Mouse (Mus musculus): ENCODE measurements at regions not wholly inside any gene's neighbourhood (a gene's known extent, or its start where the extent isn't known, plus 50 kb on each side); places are given as distances from the start of the nearest gene placed in this dataset.

- no peaks in the 10 kb centered on the region for H3K4me1 ChIP-seq (ENCODE audit: control insufficient read depth, insufficient read depth, low read length)
- WGBS = 85% methylated on average over 4 of the region's 4 CpGs
- TF ChIP-seq CTCF (IDR thresholded peaks at IDR 0.05; ENCODE audit: insufficient read depth, low read depth, low read length) (no peak), POLR2A (IDR thresholded peaks at IDR 0.05; ENCODE audit: insufficient read depth, low read depth, low read length) (no peak)
- no peak overlapping the region for H3K27ac ChIP-seq (ENCODE audit: insufficient read depth, low read depth, low read length)
- H3K4me3 ChIP-seq (ENCODE audit: insufficient read depth, low read depth, low read length) = no peak overlapping the region
Measured at GRCm38 (mm10) chr5:111789904-111790303, 56.2 kb downstream of the Gm26897 start.

- WGBS = 98% methylated on average over 9 of the region's 9 CpGs
- H3K4me3 ChIP-seq (ENCODE audit: insufficient read depth, low read depth, low read length) = no peak overlapping the region
- H3K27ac ChIP-seq (ENCODE audit: insufficient read depth, low read depth, low read length) = no peak overlapping the region
- TF ChIP-seq POLR2A (IDR thresholded peaks at IDR 0.05; ENCODE audit: insufficient read depth, low read depth, low read length) (no peak), CTCF (IDR thresholded peaks at IDR 0.05; ENCODE audit: insufficient read depth, low read depth, low read length) (no peak)
- H3K4me1 ChIP-seq (ENCODE audit: control insufficient read depth, insufficient read depth, low read length) = no peaks in the 10 kb centered on the region
Measured at GRCm38 (mm10) chr5:111790527-111790926, 56.8 kb downstream of the Gm26897 start.

DNA sequence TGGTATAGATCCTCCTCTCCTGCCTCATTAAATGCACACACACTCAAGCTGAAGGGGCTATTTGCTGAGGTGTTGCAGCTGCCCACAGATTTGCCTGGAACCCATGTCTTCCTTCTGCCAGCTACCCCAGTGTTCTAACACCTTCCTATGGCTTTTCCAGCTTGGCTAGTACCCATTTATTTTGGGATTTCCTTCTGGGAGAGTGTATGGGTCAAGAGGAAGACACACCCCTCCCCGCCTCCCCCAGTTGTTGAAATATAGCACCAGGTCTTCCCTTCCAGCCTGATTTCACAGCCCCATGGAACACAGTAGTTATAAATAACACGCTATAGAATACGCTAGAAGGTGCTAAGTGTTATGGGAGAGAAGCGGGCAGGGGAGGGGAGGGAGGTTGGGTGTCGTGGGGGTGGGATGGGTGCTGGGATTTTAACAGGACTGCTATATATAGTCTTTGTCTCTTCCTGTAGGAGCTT is 57.4 kb downstream of the Gm26897 start:
- no peak for TF ChIP-seq POLR2A (IDR thresholded peaks at IDR 0.05; ENCODE audit: insufficient read depth, low read depth, low read length)
- no peak for TF ChIP-seq CTCF (IDR thresholded peaks at IDR 0.05; ENCODE audit: insufficient read depth, low read depth, low read length)
- Histone ChIP-seq H3K4me1 (ENCODE audit: control insufficient read depth, insufficient read depth, low read length) (no peaks in the 10 kb centered on the region), H3K4me3 (ENCODE audit: insufficient read depth, low read depth, low read length) (no peak overlapping the region), H3K27ac (ENCODE audit: insufficient read depth, low read depth, low read length) (no peak overlapping the region)
- 62% methylated on average over 5 of the region's 5 CpGs for WGBS

GRCm38 (mm10) chr5:111792746-111793145 is 59.0 kb downstream of the Gm26897 start:
- WGBS = 90% methylated on average over 14 of the region's 14 CpGs

DNA sequence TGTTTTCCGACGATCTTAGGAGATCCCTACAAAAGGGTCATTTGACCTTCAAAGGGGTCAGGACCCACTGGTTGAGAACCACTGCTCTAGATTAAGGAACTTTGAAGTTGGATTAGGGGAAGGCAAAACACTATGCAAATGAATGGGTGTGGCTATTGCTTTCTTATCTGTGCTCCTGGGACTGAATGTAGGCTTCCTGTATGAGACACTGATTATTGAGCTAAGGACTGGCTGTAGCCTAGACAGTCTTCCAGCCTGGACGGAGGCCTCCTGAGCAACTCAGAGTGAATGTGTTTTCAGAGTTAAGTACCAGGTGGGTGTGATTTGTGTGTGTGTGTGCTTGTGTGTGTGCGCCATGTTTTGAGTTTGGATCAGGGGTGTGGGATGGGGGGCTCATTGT is 59.5 kb downstream of the Gm26897 start:
- Histone ChIP-seq H3K27ac (ENCODE audit: insufficient read depth, low read depth, low read length) (no peak overlapping the region), H3K4me1 (ENCODE audit: control insufficient read depth, insufficient read depth, low read length) (no peaks in the 10 kb centered on the region), H3K4me3 (ENCODE audit: insufficient read depth, low read depth, low read length) (no peak overlapping the region)
- TF ChIP-seq CTCF (IDR thresholded peaks at IDR 0.05; ENCODE audit: insufficient read depth, low read depth, low read length) = no peak
- TF ChIP-seq POLR2A (IDR thresholded peaks at IDR 0.05; ENCODE audit: insufficient read depth, low read depth, low read length) = no peak
- WGBS = 95% methylated on average over 4 of the region's 4 CpGs

More at GRCm38 (mm10) chr5:111792746-111793145, 59.0 kb downstream of the Gm26897 start:
- no peak for TF ChIP-seq CTCF (IDR thresholded peaks at IDR 0.05; ENCODE audit: insufficient read depth, low read depth, low read length)
- TF ChIP-seq POLR2A (IDR thresholded peaks at IDR 0.05; ENCODE audit: insufficient read depth, low read depth, low read length) = no peak
- no peak overlapping the region for H3K27ac ChIP-seq (ENCODE audit: insufficient read depth, low read depth, low read length)
- H3K4me3 ChIP-seq (ENCODE audit: insufficient read depth, low read depth, low read length) = no peak overlapping the region
- H3K4me1 ChIP-seq (ENCODE audit: control insufficient read depth, insufficient read depth, low read length) = no peaks in the 10 kb centered on the region

GRCm38 (mm10) chr5:111796889-111797288 is 63.2 kb downstream of the Gm26897 start:
- Histone ChIP-seq H3K4me3 (ENCODE audit: insufficient read depth, low read depth, low read length) (no peak overlapping the region), H3K27ac (ENCODE audit: insufficient read depth, low read depth, low read length) (no peak overlapping the region), H3K4me1 (ENCODE audit: control insufficient read depth, insufficient read depth, low read length) (peaks cover 4% of the 10 kb centered on the region; the same call in 1 of the 2 replicates)
- no peak for TF ChIP-seq CTCF (IDR thresholded peaks at IDR 0.05; ENCODE audit: insufficient read depth, low read depth, low read length)
- TF ChIP-seq POLR2A (IDR thresholded peaks at IDR 0.05; ENCODE audit: insufficient read depth, low read depth, low read length) = no peak
- WGBS = 82% methylated on average over 5 of the region's 5 CpGs

GRCm38 (mm10) chr5:111799700-111800311 is 66.1 kb downstream of the Gm26897 start:
- Histone ChIP-seq H3K4me3 (ENCODE audit: insufficient read depth, low read depth, low read length) (no peak overlapping the region), H3K4me1 (ENCODE audit: control insufficient read depth, insufficient read depth, low read length) (peaks cover 4% of the 10 kb centered on the region; the same call in 1 of the 2 replicates), H3K27ac (ENCODE audit: insufficient read depth, low read depth, low read length) (no peak overlapping the region)
- 67% methylated on average over 15 of the region's 15 CpGs for WGBS
- TF ChIP-seq CTCF (IDR thresholded peaks at IDR 0.05; ENCODE audit: insufficient read depth, low read depth, low read length) (no peak), POLR2A (IDR thresholded peaks at IDR 0.05; ENCODE audit: insufficient read depth, low read depth, low read length) (no peak)

DNA sequence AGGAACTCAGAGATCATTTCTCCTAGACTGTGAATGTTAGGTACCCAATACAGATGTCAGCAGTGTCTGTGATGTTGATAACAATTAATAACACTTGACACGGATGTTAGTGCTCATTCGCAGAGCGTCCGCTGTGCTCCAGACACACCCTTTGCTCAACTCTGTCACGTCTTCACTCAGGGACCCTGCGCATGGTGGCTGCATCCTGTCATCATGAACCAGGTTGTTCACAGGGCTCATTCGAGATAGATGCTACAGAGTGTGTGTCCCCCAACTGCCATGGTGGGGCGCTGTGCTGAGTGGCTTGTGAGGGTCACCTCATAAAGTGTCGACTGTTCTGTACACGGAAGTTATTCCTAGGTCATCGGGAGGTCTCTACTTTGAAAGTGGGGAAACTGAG is 66.8 kb downstream of the Gm26897 start:
- no peak overlapping the region for H3K27ac ChIP-seq (ENCODE audit: insufficient read depth, low read depth, low read length)
- WGBS = 95% methylated on average over 11 of the region's 11 CpGs
- TF ChIP-seq CTCF (IDR thresholded peaks at IDR 0.05; ENCODE audit: insufficient read depth, low read depth, low read length) (no peak), POLR2A (IDR thresholded peaks at IDR 0.05; ENCODE audit: insufficient read depth, low read depth, low read length) (no peak)
- peaks cover 4% of the 10 kb centered on the region; the same call in 1 of the 2 replicates for H3K4me1 ChIP-seq (ENCODE audit: control insufficient read depth, insufficient read depth, low read length)
- H3K4me3 ChIP-seq (ENCODE audit: insufficient read depth, low read depth, low read length) = no peak overlapping the region

DNA sequence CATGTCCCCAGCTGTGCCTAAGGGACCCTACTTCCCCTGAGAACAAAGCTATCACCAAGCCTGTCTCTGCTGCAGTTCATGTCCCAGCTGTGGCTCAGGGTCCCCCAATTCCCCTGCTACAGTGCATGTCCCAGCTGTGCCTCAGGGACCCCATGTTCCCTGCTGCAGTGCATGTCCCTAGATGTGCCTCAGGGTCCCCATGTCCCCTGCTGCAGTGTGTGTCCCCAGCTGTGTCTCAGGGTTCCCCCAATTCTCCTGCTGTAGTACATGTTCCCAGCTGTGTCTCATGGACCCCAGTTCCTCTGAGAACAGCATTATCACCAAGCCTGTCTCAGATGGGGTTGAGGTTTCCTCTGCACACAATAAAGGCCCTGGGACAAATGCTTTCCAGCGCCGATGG is 67.3 kb downstream of the Gm26897 start:
- WGBS = 86% methylated on average over 2 of the region's 2 CpGs
- no peak for TF ChIP-seq CTCF (IDR thresholded peaks at IDR 0.05; ENCODE audit: insufficient read depth, low read depth, low read length)
- no peak for TF ChIP-seq POLR2A (IDR thresholded peaks at IDR 0.05; ENCODE audit: insufficient read depth, low read depth, low read length)
- no peak overlapping the region for H3K27ac ChIP-seq (ENCODE audit: insufficient read depth, low read depth, low read length)
- no peak overlapping the region for H3K4me3 ChIP-seq (ENCODE audit: insufficient read depth, low read depth, low read length)
- peaks cover 4% of the 10 kb centered on the region; the same call in 1 of the 2 replicates for H3K4me1 ChIP-seq (ENCODE audit: control insufficient read depth, insufficient read depth, low read length)
